Mouse (Mus musculus) heart, embryonic 10.5 days (tissue): Measurements from ENCODE around the gene Arhgap40. TPM values are rescaled to one million over a fixed set of nuclear protein-coding genes. Genes with fewer than 3 reads are reported as not detected.

Experiments
- DNase-seq: peaks from one replicate; pipeline ENCODE4 v3.0.0-alpha.2; 2017; ENCODE audit warnings: low spot score
- H3K27ac ChIP-seq: fragments of 300-500 bp; sonication (generic); 2 replicates; pipeline ENCODE4 v1.5.1; 2016; ENCODE audit warnings: mild to moderate bottlenecking
- H3K27me3 ChIP-seq: fragments of 300-500 bp; sonication (generic); 2 replicates; pipeline ENCODE4 v1.6.1; 2016; ENCODE audit warnings: mild to moderate bottlenecking; ENCODE audit not compliant: poor library complexity, insufficient read depth, severe bottlenecking
- H3K36me3 ChIP-seq: fragments of 300-500 bp; sonication (generic); 2 replicates; pipeline ENCODE4 v1.6.1; 2016; ENCODE audit warnings: mild to moderate bottlenecking, moderate library complexity
- H3K4me1 ChIP-seq: fragments of 300-500 bp; sonication (generic); 2 replicates; pipeline ENCODE4 v1.6.1; 2016; ENCODE audit warnings: mild to moderate bottlenecking
- H3K4me3 ChIP-seq: fragments of 300-500 bp; sonication (generic); 2 replicates; pipeline ENCODE4 v1.5.1; 2016; ENCODE audit warnings: mild to moderate bottlenecking, moderate library complexity
- H3K9me3 ChIP-seq: fragments of 300-500 bp; sonication (generic); 2 replicates; pipeline ENCODE4 v1.6.1; 2016; ENCODE audit warnings: mild to moderate bottlenecking, moderate library complexity
- WGBS: fragments of 180-500 bp; shearing (Covaris S2); methylation state at CpG from one replicate; pipeline ENCODE4 v1.1.7; 2016; 5-methylcytosine and 5-hydroxymethylcytosine counted together
- polyA plus RNA-seq: library from polyadenylated mRNA; unstranded; fragments of >200 nt; fragmentation: Nextera tagmentation; extraction: Ambion mirVana; gene quantifications from 2 replicates; pipeline ENCODE4 v1.2.1, GENCODE M21; 2016

Arhgap40 gene
- polyA plus RNA-seq, 1 experiment from 2014 or later, result not detected

GRCm38 (mm10) chr2:158556225-158556624 is 43.6 kb downstream of the Arhgap40 start:
- DNase-seq, result peak; percentile 89
- H3K9me3 ChIP-seq, result no peaks in the 10 kb centered on the region
- H3K27ac ChIP-seq, result no peak overlapping the region
- under 1% methylated on average over 20 of the region's 20 CpGs for WGBS
- H3K4me1 ChIP-seq, result peaks cover 21% of the 10 kb centered on the region
- no peaks in the 10 kb centered on the region for H3K36me3 ChIP-seq
- peak overlapping the region; percentile 56 for H3K4me3 ChIP-seq
- H3K27me3 ChIP-seq, result peaks cover 54% of the 10 kb centered on the region

GRCm38 (mm10) chr2:158556750-158557149 is 44.2 kb downstream of the Arhgap40 start:
- Histone ChIP-seq H3K4me1 (peaks cover 26% of the 10 kb centered on the region), H3K9me3 (no peaks in the 10 kb centered on the region), H3K4me3 (no peak overlapping the region), H3K36me3 (no peaks in the 10 kb centered on the region), H3K27ac (no peak overlapping the region), H3K27me3 (peaks cover 49% of the 10 kb centered on the region)
- peak; percentile 66 for DNase-seq
- WGBS, result 12% methylated on average over 5 of the region's 5 CpGs

- H3K9me3 ChIP-seq, result no peaks in the 10 kb centered on the region
- no peaks in the 10 kb centered on the region for H3K36me3 ChIP-seq
- DNase-seq, result no peak
- 62% methylated on average over 6 of the region's 6 CpGs for WGBS
- H3K4me3 ChIP-seq, result no peak overlapping the region
- peaks cover 28% of the 10 kb centered on the region for H3K4me1 ChIP-seq
- H3K27me3 ChIP-seq, result peaks cover 44% of the 10 kb centered on the region
- no peak overlapping the region for H3K27ac ChIP-seq
Observed at GRCm38 (mm10) chr2:158559945-158560344, 47.3 kb downstream of the Arhgap40 start.

GRCm38 (mm10) chr2:158560801-158561200 is 48.2 kb downstream of the Arhgap40 start:
- DNase-seq, result no peak
- peaks cover 44% of the 10 kb centered on the region for H3K27me3 ChIP-seq
- no peaks in the 10 kb centered on the region for H3K36me3 ChIP-seq
- no peaks in the 10 kb centered on the region for H3K9me3 ChIP-seq
- H3K4me3 ChIP-seq, result no peak overlapping the region
- H3K4me1 ChIP-seq, result peaks cover 21% of the 10 kb centered on the region
- WGBS, result 8% methylated on average over 9 of the region's 9 CpGs
- H3K27ac ChIP-seq, result no peak overlapping the region

- Histone ChIP-seq H3K4me1 (peaks cover 13% of the 10 kb centered on the region), H3K27me3 (peaks cover 48% of the 10 kb centered on the region), H3K27ac (no peak overlapping the region), H3K4me3 (no peak overlapping the region), H3K9me3 (no peaks in the 10 kb centered on the region), H3K36me3 (no peaks in the 10 kb centered on the region)
- DNase-seq, result no peak
- WGBS, result 19% methylated on average over 3 of the region's 3 CpGs
Observed at GRCm38 (mm10) chr2:158561371-158562144, 49.0 kb downstream of the Arhgap40 start.

- DNase-seq, result peak; percentile 87
- H3K4me3 ChIP-seq, result no peak overlapping the region
- no peak overlapping the region for H3K27ac ChIP-seq
- no peaks in the 10 kb centered on the region for H3K9me3 ChIP-seq
- H3K27me3 ChIP-seq, result peaks cover 34% of the 10 kb centered on the region
- H3K4me1 ChIP-seq, result no peaks in the 10 kb centered on the region
- 31% methylated on average over 13 of the region's 13 CpGs for WGBS
- H3K36me3 ChIP-seq, result no peaks in the 10 kb centered on the region
Observed at GRCm38 (mm10) chr2:158570421-158571081, 58.0 kb downstream of the Arhgap40 start.

- peaks cover 17% of the 10 kb centered on the region for H3K27me3 ChIP-seq
- no peak for DNase-seq
- H3K9me3 ChIP-seq, result no peaks in the 10 kb centered on the region
- 43% methylated on average over 4 of the region's 4 CpGs for WGBS
- H3K27ac ChIP-seq, result no peak overlapping the region
- no peaks in the 10 kb centered on the region for H3K36me3 ChIP-seq
- H3K4me3 ChIP-seq, result no peak overlapping the region
- peaks cover 11% of the 10 kb centered on the region for H3K4me1 ChIP-seq
Observed at GRCm38 (mm10) chr2:158579979-158580378, 67.4 kb downstream of the Arhgap40 start.

GRCm38 (mm10) chr2:158584621-158585358 is 72.2 kb downstream of the Arhgap40 start:
- Histone ChIP-seq H3K4me1 (peaks cover 15% of the 10 kb centered on the region), H3K27ac (no peak overlapping the region), H3K27me3 (peaks cover 27% of the 10 kb centered on the region), H3K4me3 (no peak overlapping the region), H3K36me3 (no peaks in the 10 kb centered on the region), H3K9me3 (no peaks in the 10 kb centered on the region)
- WGBS, result 1% methylated on average over 12 of the region's 12 CpGs
- peak; percentile 90 for DNase-seq

- Histone ChIP-seq H3K9me3 (no peaks in the 10 kb centered on the region), H3K27me3 (peaks cover 19% of the 10 kb centered on the region; the same call in 1 of the 2 replicates), H3K27ac (no peak overlapping the region), H3K4me1 (peaks cover 11% of the 10 kb centered on the region), H3K4me3 (no peak overlapping the region), H3K36me3 (no peaks in the 10 kb centered on the region)
- 60% methylated on average over 8 of the region's 8 CpGs for WGBS
- DNase-seq, result no peak
Observed at GRCm38 (mm10) chr2:158588524-158589271, 76.1 kb downstream of the Arhgap40 start.

GRCm38 (mm10) chr2:158590495-158590894 is 77.9 kb downstream of the Arhgap40 start:
- Histone ChIP-seq H3K4me3 (no peak overlapping the region), H3K36me3 (no peaks in the 10 kb centered on the region), H3K4me1 (0 out of 2 replicates have a peak, but pooled peaks cover 5% of the 10 kb centered on the region), H3K27me3 (peaks cover 27% of the 10 kb centered on the region; the same call in 1 of the 2 replicates), H3K27ac (no peak overlapping the region), H3K9me3 (no peaks in the 10 kb centered on the region)
- DNase-seq, result no peak
- 50% methylated on average over 3 of the region's 3 CpGs for WGBS

- 55% methylated on average over 5 of the region's 5 CpGs for WGBS
- H3K27ac ChIP-seq, result no peak overlapping the region
- peaks cover 35% of the 10 kb centered on the region; the same call in 1 of the 2 replicates for H3K27me3 ChIP-seq
- no peak overlapping the region for H3K4me3 ChIP-seq
- H3K9me3 ChIP-seq, result no peaks in the 10 kb centered on the region
- DNase-seq, result no peak
- H3K36me3 ChIP-seq, result no peaks in the 10 kb centered on the region
- H3K4me1 ChIP-seq, result 0 out of 2 replicates have a peak, but pooled peaks cover 8% of the 10 kb centered on the region
Observed at GRCm38 (mm10) chr2:158591286-158591685, 78.7 kb downstream of the Arhgap40 start.

- 0 out of 2 replicates have a peak, but pooled peaks cover 8% of the 10 kb centered on the region for H3K4me1 ChIP-seq
- no peak for DNase-seq
- peaks cover 39% of the 10 kb centered on the region for H3K27me3 ChIP-seq
- no peaks in the 10 kb centered on the region for H3K9me3 ChIP-seq
- H3K27ac ChIP-seq, result no peak overlapping the region
- H3K4me3 ChIP-seq, result no peak overlapping the region
- H3K36me3 ChIP-seq, result no peaks in the 10 kb centered on the region
- 66% methylated on average over 4 of the region's 4 CpGs for WGBS
Observed at GRCm38 (mm10) chr2:158593371-158593770, 80.8 kb downstream of the Arhgap40 start.
